Mouse (Mus musculus) monocyte, adult 5-6 weeks (primary cell): ENCODE measurements around the gene Adamtsl4. TPM values are rescaled to one million over a fixed set of nuclear protein-coding genes. Genes with fewer than 3 reads are reported as not detected.
"Not testable (repeated sequence)": the region's sequence is repeated elsewhere in the genome, so short reads cannot be mapped to it uniquely, and the experiment has no call there.

Experiments used
- ATAC-seq: fragments of 153-309, 156-312 bp; replicated peaks from 2 replicates; pipeline ENCODE4 v1.8.0; 2017; ENCODE audit warnings: mild to moderate bottlenecking; ENCODE audit not compliant: low TSS enrichment, insufficient number of reproducible peaks, severe bottlenecking, poor library complexity, low FRiP score
- total RNA-seq: library from RNA; stranded (forward); fragments of 200-1000, 200-491, 200-594 nt; gene quantifications from 3 replicates; pipeline ENCODE4 v1.2.3, GENCODE M21; 2017

Gene Adamtsl4
- total RNA-seq, 1 experiment from 2014 or later: 0.38 TPM

DNA sequence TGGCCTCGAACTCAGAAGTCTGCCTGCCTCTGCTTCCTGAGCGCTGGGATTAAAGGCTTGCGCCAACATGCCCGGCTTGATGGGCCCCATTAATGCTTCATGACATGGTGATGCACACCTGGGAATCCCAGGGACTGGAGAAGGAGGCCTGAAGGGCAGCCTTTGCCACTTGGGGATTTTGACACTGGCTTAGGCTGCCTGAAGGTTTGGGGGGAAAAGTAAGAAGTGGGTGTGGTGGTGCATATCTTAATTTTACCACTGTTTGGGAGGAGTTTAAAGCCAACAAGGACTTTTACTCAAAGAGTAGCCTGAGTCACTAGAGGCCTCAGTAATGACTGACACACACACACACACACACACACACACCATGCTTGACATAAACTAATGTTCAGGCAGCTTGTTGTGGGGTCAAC lies 22.8 kb downstream of the Adamtsl4 start:
- ATAC-seq: no peak

GRCm38 (mm10) chr3:95663969-95664608 lies 23.6 kb downstream of the Adamtsl4 start:
- ATAC-seq: no peak

DNA sequence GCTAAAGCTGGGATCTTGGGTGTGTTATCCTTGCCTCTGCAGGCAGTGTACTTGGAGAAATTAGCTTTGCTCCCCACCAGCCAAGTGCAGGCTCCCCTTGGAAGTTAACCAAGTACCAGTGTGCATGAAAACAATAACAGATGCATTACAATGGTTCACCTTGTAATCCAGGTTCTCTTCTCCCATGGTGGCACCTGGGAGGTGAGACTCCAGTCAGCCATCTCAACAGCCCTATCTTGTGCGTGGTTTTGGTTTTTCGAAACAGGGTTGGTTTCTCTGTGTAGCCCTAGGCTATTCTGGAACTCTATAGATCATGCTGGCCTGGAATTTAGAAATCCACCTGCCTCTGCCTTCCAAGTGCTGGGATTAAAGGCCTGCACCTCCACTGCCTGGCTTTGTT lies 24.2 kb downstream of the Adamtsl4 start:
- ATAC-seq: no peak

GRCm38 (mm10) chr3:95662724-95663449 lies 24.8 kb downstream of the Adamtsl4 start:
- no peak for ATAC-seq

DNA sequence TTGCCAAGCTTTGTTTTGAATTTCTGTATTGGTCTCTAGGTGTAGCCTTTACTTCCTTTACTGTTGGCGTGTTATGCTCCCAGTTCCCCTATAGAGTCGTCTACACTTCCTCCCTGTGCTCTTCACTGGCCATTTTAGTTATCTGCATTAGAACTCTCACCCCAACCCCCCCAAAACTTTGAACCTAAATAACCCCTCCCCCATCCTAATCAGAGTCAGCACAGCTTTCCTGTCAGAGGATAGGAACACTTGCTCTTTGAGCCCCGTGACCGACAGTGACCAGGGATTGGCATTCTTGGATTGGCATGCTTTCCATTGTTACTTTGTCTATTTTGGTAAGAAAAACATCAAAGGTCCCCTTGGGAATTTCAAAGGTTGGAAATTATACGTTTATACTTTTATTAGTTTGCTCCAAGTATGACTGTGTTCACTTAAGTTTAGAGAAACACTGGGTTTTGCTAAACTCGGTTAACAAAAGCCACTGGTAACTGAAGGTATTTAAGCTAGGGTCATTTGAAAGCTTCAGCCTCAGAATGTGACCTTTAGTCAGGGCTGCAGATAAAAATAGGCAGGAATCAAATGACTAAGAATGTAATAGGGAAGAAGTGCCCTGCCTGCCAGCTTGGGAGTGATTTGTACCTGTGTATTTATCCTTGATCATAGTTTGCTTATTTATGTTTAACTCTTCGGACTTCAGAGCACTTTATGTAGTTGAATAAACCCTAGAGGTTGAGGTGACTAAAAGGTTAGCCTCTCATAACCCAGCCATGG lies 25.6 kb downstream of the Adamtsl4 start:
- no peak for ATAC-seq

DNA sequence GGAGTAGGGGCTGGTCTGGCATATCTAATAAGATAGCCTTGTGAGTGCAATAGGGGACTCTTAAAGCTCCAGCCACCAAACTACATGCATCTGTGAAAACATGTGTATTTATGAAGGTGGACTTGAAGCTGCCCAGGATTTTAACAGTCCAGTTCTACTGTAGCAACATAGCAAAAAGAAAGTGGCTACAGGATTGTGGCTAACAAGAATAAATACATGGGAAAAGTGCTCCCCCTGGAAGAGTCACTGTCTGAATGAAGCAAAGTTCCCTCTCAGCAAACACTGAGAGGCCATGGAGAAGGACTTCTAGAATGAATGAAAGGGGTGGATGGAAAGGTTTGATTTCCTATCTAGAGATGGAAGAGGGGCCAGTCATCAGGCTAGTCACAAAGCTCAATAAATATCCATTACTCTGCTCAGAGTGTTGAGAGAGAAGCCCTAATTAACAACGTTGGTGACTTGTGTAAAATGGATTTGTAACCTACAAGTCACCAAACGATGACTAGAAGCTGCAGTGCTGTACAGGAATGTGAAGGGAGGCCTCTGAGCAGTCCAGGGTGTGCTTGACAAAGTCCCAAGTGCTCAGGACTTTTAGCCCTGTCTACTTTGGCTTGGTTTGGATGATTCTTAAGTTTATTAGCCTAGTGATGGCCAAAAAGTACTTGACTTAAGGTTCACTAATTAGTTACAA lies 26.8 kb downstream of the Adamtsl4 start:
- no peak for ATAC-seq

DNA sequence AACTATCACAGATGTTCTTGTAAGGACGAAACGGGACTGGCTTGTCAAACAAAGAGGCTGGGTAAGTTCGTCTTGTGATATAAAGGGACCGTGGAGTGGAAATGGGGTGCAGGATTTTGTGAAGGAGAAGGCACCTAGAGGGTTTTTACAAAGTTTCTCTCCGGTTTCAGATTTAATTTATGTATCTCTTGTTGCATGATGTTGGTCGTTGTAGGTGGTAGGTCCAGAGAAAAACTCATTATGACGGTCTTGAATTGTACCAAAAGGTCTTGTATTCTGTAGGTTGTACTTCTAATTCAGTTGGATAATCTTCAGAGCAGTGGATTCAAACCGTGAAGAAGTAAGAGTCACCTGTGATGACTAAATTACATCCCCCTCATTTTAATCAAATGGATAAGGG lies 27.8 kb downstream of the Adamtsl4 start:
- no peak for ATAC-seq

DNA sequence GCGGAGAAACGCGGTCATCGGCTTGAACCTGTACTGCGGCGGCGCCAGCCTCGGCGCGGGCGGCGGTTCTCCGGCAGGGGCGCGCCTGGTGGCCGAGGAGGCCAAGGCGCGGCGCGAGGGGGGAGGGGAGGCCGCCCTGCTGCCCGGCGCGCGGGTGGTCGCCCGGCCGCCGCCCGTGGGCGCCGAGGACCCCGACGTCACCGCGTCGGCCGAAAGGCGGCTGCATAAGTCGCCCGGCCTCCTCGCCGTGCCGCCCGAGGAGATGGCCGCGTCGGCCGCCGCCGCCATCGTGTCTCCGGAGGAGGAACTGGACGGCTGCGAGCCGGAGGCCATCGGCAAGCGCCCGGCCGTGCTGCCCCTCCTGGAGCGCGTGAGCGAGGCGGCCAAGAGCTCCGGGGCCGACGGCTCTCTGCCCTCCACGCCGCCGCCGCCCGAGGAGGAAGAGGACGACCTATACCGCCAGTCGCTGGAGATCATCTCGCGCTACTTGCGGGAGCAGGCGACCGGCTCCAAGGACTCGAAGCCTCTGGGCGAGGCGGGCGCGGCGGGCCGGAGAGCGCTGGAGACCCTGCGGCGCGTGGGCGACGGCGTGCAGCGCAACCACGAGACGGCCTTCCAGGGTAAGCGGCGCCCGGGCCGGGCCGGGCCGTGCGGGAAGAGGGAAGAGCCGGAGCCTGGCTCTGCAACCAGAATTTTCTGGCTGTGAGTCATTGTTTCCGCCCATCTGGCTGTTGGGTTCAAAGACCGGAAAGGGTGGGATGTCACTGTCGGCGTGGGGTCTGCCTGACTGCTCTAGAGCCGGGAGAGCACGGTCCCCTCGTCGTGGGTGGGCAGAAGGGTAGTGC lies 28.6 kb downstream of the Adamtsl4 start:
- ATAC-seq: no peak; the same call in 1 of the 2 replicates

DNA sequence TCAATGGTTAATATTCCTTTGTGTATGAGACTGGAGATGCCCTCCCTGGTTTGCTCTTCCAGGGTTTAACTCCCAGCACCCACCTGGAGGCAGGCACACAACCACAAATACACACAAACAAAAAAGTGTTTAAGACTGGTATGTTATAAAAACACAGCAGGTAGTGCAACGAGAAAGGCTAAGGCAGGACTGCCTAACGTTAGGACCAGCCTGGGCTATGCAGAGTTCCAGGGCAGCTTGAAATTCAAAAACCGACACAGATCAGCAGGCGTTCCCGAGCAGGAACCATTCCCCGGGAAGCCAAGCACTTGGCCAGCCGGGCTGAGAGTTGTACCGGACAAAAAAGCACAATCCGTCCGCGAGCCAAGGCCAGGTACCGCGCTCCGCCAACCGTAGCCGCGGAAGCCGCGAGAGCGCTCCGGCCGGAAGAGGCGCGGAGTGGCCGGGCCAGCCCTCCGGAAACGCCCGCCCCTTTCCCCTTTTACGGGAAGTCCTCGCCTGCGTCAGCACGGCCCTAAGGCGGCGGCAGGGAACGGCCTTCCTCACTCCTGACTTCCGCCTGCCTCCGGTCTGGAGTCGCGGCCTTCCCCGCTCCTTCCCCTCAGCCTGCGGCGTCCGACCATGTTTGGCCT lies 29.4 kb downstream of the Adamtsl4 start, which contains the start of gene Mcl1:
Mcl1 (plus strand) TSS at position 553 of the 632 bp plus-strand sequence.
- ATAC-seq: peak; percentile 64

DNA sequence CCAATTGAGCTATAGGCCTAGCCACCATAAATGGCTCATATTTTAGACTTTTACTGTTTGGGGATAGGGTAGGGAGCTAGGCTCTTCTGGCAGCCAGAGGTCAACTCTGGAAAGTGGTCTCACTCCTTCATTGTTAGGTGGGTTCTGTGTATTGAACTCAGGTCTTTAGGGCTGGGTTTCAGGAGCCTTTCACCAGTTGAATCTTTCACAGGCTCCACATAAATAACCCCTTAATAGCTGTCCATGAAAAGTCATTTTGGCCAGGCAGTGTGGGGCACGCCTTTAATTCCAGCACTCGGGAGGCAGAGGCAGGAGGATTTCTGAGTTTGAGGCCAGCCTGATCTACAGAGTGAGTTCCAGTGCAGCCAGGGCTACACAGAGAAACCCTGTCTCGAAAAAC lies 30.0 kb downstream of the Adamtsl4 start:
- ATAC-seq: no peak

DNA sequence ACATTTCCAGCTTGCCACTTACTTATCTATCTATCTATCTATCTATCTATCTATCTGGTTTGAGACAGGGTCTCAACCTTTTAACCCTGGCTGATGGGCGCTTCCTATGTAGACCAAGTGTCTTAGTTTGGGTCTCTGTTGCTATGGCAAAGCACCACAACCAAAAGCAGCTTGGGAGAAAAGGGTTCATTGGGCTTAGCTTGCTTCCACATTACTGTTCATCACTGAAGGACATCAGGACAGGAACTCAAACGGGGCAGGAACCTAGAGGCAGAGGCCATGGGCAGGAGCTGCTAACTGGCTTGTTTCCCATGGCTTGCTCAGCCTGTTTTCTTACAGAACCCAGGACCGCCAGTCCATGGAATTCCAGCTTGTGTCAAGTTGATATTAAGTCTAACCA lies 30.6 kb downstream of the Adamtsl4 start:
- ATAC-seq: no peak

- ATAC-seq: no peak
These were observed 32.3 kb downstream of the Adamtsl4 start for GRCm38 (mm10) chr3:95655437-95655836.

GRCm38 (mm10) chr3:95654371-95654770 lies 33.3 kb downstream of the Adamtsl4 start:
- ATAC-seq: not testable (repeated sequence)

DNA sequence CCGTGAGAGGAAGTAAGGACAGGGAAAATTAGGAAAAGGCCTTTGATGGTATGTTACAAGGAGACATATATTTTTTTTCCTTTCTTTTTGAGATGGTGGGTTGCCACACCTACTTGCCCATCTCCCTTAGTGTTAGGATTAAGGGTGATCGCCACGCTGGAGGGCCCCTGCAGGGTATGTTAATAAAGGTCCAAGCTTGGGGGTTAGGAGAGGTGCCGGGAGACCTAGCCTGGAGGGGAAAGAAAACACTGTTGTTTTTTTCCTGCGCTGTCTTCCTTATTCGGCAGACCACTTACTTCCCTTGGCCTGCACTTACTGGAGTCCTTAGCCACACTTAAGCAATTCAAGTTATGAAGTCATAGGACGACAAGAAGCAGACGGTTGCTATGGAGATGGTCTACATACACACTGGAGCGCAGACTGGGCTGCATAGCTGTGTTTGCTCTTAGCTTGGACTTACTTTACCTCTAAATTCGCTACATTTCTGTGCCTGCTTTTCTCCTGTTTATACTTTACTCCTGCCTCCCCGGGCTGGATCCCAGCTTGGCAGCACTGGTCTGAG lies 34.2 kb downstream of the Adamtsl4 start:
- ATAC-seq: peak; percentile 58

DNA sequence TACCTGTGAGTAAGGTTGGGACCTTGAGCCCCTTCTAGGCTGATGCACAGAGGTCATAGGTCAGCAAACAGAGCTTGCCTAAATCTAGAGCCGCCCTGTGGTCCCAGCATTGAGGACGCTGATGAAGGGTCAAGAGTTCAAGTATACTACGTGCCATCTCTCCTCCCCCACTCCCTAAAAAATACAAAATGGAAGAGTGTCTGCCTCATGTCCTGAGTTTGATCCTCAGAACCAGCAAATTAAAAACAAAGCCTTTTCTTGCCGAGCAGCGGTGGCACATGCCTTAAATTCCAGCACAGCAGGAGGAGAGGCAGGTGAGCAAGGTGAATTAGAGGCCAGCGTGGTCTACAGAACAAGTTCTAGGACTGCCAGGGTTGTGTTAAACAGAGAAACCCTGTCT lies 34.8 kb downstream of the Adamtsl4 start:
- peak; percentile 10 for ATAC-seq

- ATAC-seq: peak; percentile 28
These were observed 35.4 kb downstream of the Adamtsl4 start for GRCm38 (mm10) chr3:95652204-95652811.
